Mouse (Mus musculus) neural tube, embryonic 13.5 days (tissue): ENCODE measurements around the gene Dnttip2. TPM values are rescaled to one million over a fixed set of nuclear protein-coding genes. Genes with fewer than 3 reads are reported as not detected.
"Not testable (repeated sequence)": the region's sequence is repeated elsewhere in the genome, so short reads cannot be mapped to it uniquely, and the experiment has no call there.

Source experiments
- ATAC-seq: fragments of 200-750 bp; cut with Nextera tagmentation; 2 replicates; pipeline ENCODE4 v1.8.0; 2017; ENCODE audit warnings: low read depth, mild to moderate bottlenecking, moderate TSS enrichment, moderate library complexity
- H3K27ac ChIP-seq: fragments of 300-500 bp; sonication (generic); replicated peaks from 2 replicates; pipeline ENCODE4 v1.5.1; 2015; ENCODE audit warnings: moderate library complexity, mild to moderate bottlenecking, inconsistent platforms
- H3K27me3 ChIP-seq: fragments of 300-500 bp; sonication (generic); 2 replicates; pipeline ENCODE4 v1.6.1; 2015; ENCODE audit warnings: mild to moderate bottlenecking, inconsistent platforms
- H3K36me3 ChIP-seq: fragments of 300-500 bp; sonication (generic); 2 replicates; pipeline ENCODE4 v1.6.1; 2015; ENCODE audit warnings: mild to moderate bottlenecking, inconsistent platforms
- H3K4me1 ChIP-seq: fragments of 300-500 bp; sonication (generic); replicated peaks from 2 replicates; pipeline ENCODE4 v1.6.1; 2015; ENCODE audit warnings: inconsistent platforms
- H3K4me2 ChIP-seq: fragments of 300-500 bp; sonication (generic); 2 replicates; pipeline ENCODE4 v1.6.1; 2015; ENCODE audit warnings: inconsistent platforms, mild to moderate bottlenecking, moderate library complexity
- H3K4me3 ChIP-seq: fragments of 300-500 bp; sonication (generic); 2 replicates; pipeline ENCODE4 v1.5.1; 2015; ENCODE audit warnings: mild to moderate bottlenecking, inconsistent platforms
- H3K9ac ChIP-seq: fragments of 300-500 bp; sonication (generic); 2 replicates; pipeline ENCODE4 v1.6.1; 2015; ENCODE audit warnings: moderate library complexity, mild to moderate bottlenecking, inconsistent platforms
- H3K9me3 ChIP-seq: fragments of 300-500 bp; sonication (generic); 2 replicates; pipeline ENCODE4 v1.6.1; 2016; ENCODE audit warnings: inconsistent platforms
- WGBS: fragments of 180-500 bp; shearing (Covaris S2); methylation state at CpG from one replicate; pipeline ENCODE4 v1.1.7; 2015; 5-methylcytosine and 5-hydroxymethylcytosine counted together
- polyA plus RNA-seq: library from polyadenylated mRNA; unstranded; fragments of >200 nt; fragmentation: Nextera tagmentation; extraction: Ambion mirVana; gene quantifications from 2 replicates; pipeline ENCODE4 v1.2.1, GENCODE M21; 2015

The Dnttip2 gene
- polyA plus RNA-seq, 1 experiment from 2014 or later, result 56.6 TPM

- H3K9ac ChIP-seq, result no peak overlapping the region
- no peaks in the 10 kb centered on the region for H3K9me3 ChIP-seq
- H3K27ac ChIP-seq, result no peak overlapping the region
- WGBS, result 59% methylated on average over 3 of the region's 3 CpGs
- no peak overlapping the region for H3K4me3 ChIP-seq
- ATAC-seq, result no peak
- H3K4me1 ChIP-seq, result peaks cover 3% of the 10 kb centered on the region
- no peak overlapping the region for H3K4me2 ChIP-seq
- H3K27me3 ChIP-seq, result no peaks in the 10 kb centered on the region
- 0 out of 2 replicates have a peak, but pooled peaks cover 10% of the 10 kb centered on the region for H3K36me3 ChIP-seq
Measured at GRCm38 (mm10) chr3:122252466-122253253, 21.5 kb upstream of the Dnttip2 start.

DNA sequence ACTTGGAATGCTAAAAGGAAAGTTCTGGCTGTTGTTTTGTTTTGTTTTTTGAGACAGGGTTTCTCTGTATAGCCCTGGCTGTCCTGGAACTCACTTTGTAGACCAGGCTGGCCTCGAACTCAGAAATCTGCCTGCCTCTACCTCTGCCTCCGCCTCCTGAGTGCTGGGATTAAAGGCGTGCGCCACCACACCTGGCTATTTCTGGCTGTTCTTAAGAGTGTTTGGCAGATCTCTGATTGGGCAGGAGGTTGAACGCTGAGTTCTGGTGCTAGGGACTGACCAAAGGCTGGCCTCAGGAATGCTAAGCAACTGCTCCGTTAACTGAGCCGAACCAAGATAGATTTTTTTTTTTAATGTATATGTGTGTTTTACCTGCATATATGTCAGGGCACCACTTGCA, 20.1 kb upstream of the Dnttip2 start:
- WGBS, result 93% methylated on average over 7 of the region's 7 CpGs
- H3K4me2 ChIP-seq, H3K27me3 ChIP-seq, H3K4me1 ChIP-seq, ATAC-seq, H3K4me3 ChIP-seq, H3K9me3 ChIP-seq, H3K27ac ChIP-seq, H3K9ac ChIP-seq: not testable (repeated sequence)
- 0 out of 2 replicates have a peak, but pooled peaks cover 15% of the 10 kb centered on the region for H3K36me3 ChIP-seq

DNA sequence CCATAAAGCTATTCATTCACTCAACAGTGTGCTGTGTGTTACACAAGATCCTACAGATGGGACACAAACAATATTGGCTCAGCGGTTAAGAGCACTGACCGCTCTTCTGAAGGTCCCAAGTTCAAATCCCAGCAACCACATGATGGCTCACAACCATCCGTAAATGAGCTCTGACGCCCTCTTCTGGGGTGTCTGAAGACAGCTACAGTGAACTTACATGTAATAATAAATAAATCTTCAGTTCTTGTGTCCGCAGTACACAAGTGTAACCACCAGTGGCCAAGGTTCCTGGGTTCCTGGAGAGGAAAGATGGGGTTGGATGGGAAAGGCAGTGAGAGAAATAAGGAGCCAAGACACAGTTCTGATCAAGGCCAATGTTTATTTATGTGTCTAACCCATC, 4.2 kb upstream of the Dnttip2 start:
- Histone ChIP-seq H3K9me3 (no peaks in the 10 kb centered on the region), H3K4me3 (no peak overlapping the region), H3K36me3 (peaks cover 14% of the 10 kb centered on the region), H3K4me1 (peaks cover 4% of the 10 kb centered on the region), H3K9ac (no peak overlapping the region), H3K27me3 (no peaks in the 10 kb centered on the region), H3K27ac (no peak overlapping the region), H3K4me2 (no peak overlapping the region)
- WGBS, result 77% methylated on average over 5 of the region's 5 CpGs
- ATAC-seq, result no peak

DNA sequence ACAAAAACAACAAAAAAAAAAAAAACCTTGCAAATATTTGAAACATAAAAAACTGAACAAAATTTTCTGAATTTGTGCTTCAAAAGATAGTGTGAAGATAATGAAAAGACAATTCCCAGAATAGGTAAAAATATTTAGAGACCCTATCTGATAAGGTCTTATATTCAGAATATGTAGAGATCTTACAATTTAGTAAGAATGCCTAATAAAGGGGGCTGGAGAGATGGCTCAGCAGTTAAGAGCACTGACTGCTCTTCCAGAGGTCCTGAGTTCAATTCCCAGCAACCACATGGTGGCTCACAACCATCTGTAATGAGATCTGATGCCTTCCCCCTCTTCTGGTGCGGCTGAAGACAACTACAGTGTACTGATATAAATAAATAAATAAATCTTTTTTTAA, 1.6 kb upstream of the Dnttip2 start:
- peaks cover 29% of the 10 kb centered on the region for H3K4me1 ChIP-seq
- WGBS, result 93% methylated on average over 1 of the region's 1 CpGs
- not testable (repeated sequence) for H3K9ac ChIP-seq, ATAC-seq, H3K27me3 ChIP-seq, H3K9me3 ChIP-seq, H3K4me3 ChIP-seq, H3K27ac ChIP-seq, H3K4me2 ChIP-seq
- peaks cover 24% of the 10 kb centered on the region for H3K36me3 ChIP-seq

DNA sequence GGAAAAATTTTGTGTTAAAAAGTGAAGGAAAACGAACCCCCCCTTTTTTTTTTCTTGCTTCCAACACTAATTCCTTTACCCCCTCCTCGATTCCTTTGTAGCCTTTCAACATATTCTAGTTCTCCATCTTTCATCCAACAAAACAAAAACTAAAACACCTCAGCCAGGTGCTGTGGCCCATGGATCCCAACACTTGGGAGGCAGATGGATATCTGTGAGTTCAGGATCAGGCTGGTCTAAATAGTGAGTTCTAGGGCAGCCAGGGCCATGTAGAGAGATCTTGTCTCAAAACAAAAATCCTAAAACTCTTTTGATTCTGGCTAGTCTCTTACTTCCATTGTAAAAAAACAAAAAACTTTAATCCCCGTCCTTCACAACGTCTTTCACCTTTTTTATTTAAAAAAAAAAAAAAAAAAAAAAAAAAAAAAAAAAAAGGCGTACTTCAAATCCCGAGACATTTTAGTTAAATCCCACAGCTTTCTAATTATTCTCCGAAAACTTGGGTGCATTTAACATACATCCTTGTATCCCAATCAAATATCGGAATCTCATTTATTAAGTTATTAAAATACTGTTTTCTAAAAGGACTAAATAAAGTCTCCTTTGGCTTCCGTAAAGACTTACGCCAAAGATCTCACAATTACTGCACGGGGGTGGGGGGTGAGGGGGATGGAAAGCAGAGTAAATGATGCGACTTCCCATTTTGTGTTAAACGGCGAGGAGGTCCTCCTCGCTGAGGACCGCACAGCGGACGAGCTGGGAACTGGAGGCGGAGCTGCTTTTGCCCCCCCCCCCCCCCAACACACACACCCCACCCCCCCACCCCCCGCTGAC, 564 bp upstream of the Dnttip2 start:
- Histone ChIP-seq H3K4me1 (peaks cover 39% of the 10 kb centered on the region), H3K9me3 (no peaks in the 10 kb centered on the region), H3K4me3 (peak overlapping the region; percentile 66), H3K36me3 (peaks cover 34% of the 10 kb centered on the region), H3K9ac (peak overlapping the region; percentile 63), H3K27me3 (no peaks in the 10 kb centered on the region), H3K4me2 (peak overlapping the region; percentile 49), H3K27ac (peak overlapping the region; percentile 65)
- ATAC-seq, result peak; percentile 91; the same call in 1 of the 2 replicates
- 11% methylated on average over 20 of the region's 20 CpGs for WGBS

- 75% methylated on average over 10 of the region's 10 CpGs for WGBS
- H3K9me3 ChIP-seq, result no peaks in the 10 kb centered on the region
- ATAC-seq, result no peak
- peak overlapping the region; percentile 75 for H3K4me2 ChIP-seq
- H3K27me3 ChIP-seq, result no peaks in the 10 kb centered on the region
- H3K4me1 ChIP-seq, result peaks cover 41% of the 10 kb centered on the region
- H3K27ac ChIP-seq, result no peak overlapping the region
- peak overlapping the region; percentile 84; the same call in 1 of the 2 replicates for H3K9ac ChIP-seq
- peak overlapping the region; percentile 66 for H3K4me3 ChIP-seq
- peaks cover 49% of the 10 kb centered on the region for H3K36me3 ChIP-seq
Measured at GRCm38 (mm10) chr3:122275111-122275510, 923 bp downstream of the Dnttip2 start.

- Histone ChIP-seq H3K27ac (no peak overlapping the region), H3K4me1 (peaks cover 20% of the 10 kb centered on the region), H3K4me2 (no peak overlapping the region), H3K9me3 (no peaks in the 10 kb centered on the region), H3K9ac (no peak overlapping the region), H3K27me3 (no peaks in the 10 kb centered on the region), H3K36me3 (peaks cover 36% of the 10 kb centered on the region), H3K4me3 (no peak overlapping the region)
- WGBS, result 76% methylated on average over 5 of the region's 5 CpGs
- no peak for ATAC-seq
Measured at GRCm38 (mm10) chr3:122287195-122287594, 13.0 kb downstream of the Dnttip2 start.

- WGBS, result 81% methylated on average over 5 of the region's 5 CpGs
- Histone ChIP-seq H3K27ac (no peak overlapping the region), H3K9me3 (no peaks in the 10 kb centered on the region), H3K36me3 (peaks cover 21% of the 10 kb centered on the region), H3K4me1 (peaks cover 26% of the 10 kb centered on the region), H3K9ac (no peak overlapping the region), H3K27me3 (no peaks in the 10 kb centered on the region), H3K4me2 (no peak overlapping the region), H3K4me3 (no peak overlapping the region)
- no peak for ATAC-seq
Measured at GRCm38 (mm10) chr3:122288613-122289195, 14.5 kb downstream of the Dnttip2 start.

DNA sequence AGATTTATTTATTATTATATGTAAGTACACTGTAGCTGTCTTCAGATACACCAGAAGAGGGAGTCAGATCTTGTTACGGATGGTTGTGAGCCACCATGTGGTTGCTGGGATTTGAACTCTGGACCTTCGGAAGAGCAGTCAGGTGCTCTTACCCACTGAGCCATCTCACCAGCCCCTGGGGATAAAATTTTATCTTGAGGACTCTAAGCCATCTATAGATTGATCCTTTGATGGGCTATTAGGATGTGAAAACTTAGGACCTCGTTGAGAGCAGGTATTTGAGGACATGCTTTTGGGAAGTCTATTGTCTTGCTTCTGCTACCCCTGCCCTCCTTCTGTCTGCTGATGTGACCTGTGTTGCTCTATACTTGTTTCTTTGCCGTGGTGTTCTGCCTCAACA, 15.2 kb downstream of the Dnttip2 start:
- H3K9ac ChIP-seq, H3K4me3 ChIP-seq, H3K27me3 ChIP-seq, H3K27ac ChIP-seq, H3K4me2 ChIP-seq, ATAC-seq, H3K9me3 ChIP-seq: not testable (repeated sequence)
- peaks cover 28% of the 10 kb centered on the region for H3K4me1 ChIP-seq
- 76% methylated on average over 4 of the region's 4 CpGs for WGBS
- H3K36me3 ChIP-seq, result peaks cover 14% of the 10 kb centered on the region

DNA sequence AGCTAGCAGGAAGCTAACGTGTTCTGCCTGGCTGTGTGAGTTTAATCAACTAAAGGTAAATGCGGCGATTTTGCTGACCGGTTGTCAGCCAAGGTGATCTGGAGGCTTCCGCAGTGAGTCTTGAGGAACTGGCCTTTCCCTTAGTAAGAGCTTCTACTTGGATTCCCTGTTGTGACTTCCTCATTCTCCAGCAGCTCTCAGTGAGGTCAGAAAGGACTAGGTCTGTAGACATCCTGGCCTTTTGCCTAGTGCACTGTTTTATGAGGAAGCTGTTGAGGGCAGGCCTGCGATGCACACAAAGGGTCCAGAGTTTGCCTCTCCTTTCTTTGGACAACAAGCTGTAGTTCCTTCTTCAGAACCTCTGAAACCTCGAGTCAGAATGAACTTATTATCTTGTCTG, 16.5 kb downstream of the Dnttip2 start:
- Histone ChIP-seq H3K9ac (peak overlapping the region; percentile 49; the same call in 1 of the 2 replicates), H3K4me3 (no peak overlapping the region), H3K4me2 (peak overlapping the region; percentile 84; the same call in 1 of the 2 replicates), H3K27ac (no peak overlapping the region; the same call in 1 of the 2 replicates), H3K4me1 (peaks cover 42% of the 10 kb centered on the region), H3K36me3 (peaks cover 4% of the 10 kb centered on the region), H3K27me3 (no peaks in the 10 kb centered on the region), H3K9me3 (no peaks in the 10 kb centered on the region)
- 79% methylated on average over 7 of the region's 7 CpGs for WGBS
- no peak for ATAC-seq

GRCm38 (mm10) chr3:122291828-122292227, 17.6 kb downstream of the Dnttip2 start:
- 47% methylated on average over 12 of the region's 12 CpGs for WGBS
- peaks cover 51% of the 10 kb centered on the region for H3K4me1 ChIP-seq
- no peaks in the 10 kb centered on the region for H3K9me3 ChIP-seq
- H3K27ac ChIP-seq, result peak overlapping the region; percentile 100
- H3K4me3 ChIP-seq, result peak overlapping the region; percentile 84
- peak overlapping the region; percentile 94 for H3K9ac ChIP-seq
- H3K4me2 ChIP-seq, result peak overlapping the region; percentile 84
- no peak for ATAC-seq
- no peaks in the 10 kb centered on the region for H3K27me3 ChIP-seq
- H3K36me3 ChIP-seq, result no peaks in the 10 kb centered on the region
